Mouse (Mus musculus): ENCODE results near the gene Mxd1. TPM values are rescaled to one million over a fixed set of nuclear protein-coding genes. Genes with fewer than 3 reads are reported as not detected.

The Mxd1 gene
- total and polyA plus RNA-seq, 3 experiments, result 3.2 to 3.6 TPM; not detected in 1

DNA sequence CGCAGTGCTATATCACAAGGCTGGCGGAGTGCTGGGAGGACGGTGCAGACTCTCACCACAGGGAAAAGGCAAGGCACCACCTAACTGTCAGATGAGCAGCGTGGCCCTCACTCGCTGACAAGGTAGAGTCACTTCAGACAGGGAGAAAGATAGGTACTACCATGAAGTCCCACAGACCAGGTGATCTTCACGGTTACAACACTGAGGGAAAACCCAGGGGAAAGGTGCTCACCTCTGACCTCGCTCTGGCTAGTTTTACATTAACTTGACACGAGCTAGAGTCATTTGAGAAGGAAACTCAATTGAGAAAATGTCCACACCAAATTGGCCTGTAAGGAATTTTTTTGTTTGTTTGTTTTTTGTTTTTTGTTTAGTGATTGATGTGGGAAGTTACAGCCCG lies 33.6 kb upstream of the Mxd1 start:
- TF ChIP-seq UBTF (IDR thresholded peaks at IDR 0.05; ENCODE audit: borderline replicate concordance, insufficient read depth, low read depth, low read length) (no peak), TAL1 (IDR thresholded peaks at IDR 0.05; ENCODE audit: low read length) (no peak), ZC3H11A (IDR thresholded peaks at IDR 0.05; ENCODE audit: low read depth, low read length) (no peak), EP300 (IDR thresholded peaks at IDR 0.05; ENCODE audit: low read depth in 1 of 2, low read length in 2 of 2) (no peak), KAT2A (conservative IDR thresholded peaks at IDR 0.05; ENCODE audit: low read depth, low read length) (no peak), RAD21 (IDR thresholded peaks at IDR 0.05; ENCODE audit: low read depth, low read length) (no peak), MAZ (IDR thresholded peaks at IDR 0.05; ENCODE audit: low read depth, low read length) (no peak), CTCF (IDR thresholded peaks at IDR 0.05 in 2 of 3, conservative IDR thresholded peaks at IDR 0.05 in 1 of 3; ENCODE audit: control insufficient read depth in 1 of 3, insufficient read depth in 1 of 3, low read depth in 2 of 3, low read length in 3 of 3, poor library complexity in 1 of 3, severe bottlenecking in 1 of 3) (no peak), POLR2AphosphoS5 (IDR thresholded peaks at IDR 0.05; ENCODE audit: borderline replicate concordance, low read depth, low read length) (no peak)
- Histone ChIP-seq H3K4me1 (ENCODE audit: control insufficient read depth in 1 of 2, insufficient read depth in 2 of 2, low read length in 2 of 2) (no peaks in the 10 kb centered on the region), H3K9me3 (replicated peaks; ENCODE audit: insufficient read depth, low read length) (no peaks in the 10 kb centered on the region), H3K27me3 (ENCODE audit: control insufficient read depth in 1 of 2, insufficient read depth in 2 of 2, low read length in 2 of 2) (no peaks in the 10 kb centered on the region), H3K36me3 (ENCODE audit: control insufficient read depth in 1 of 2, insufficient read depth in 2 of 2, low read length in 2 of 2) (peaks cover 0 to 8% of the 10 kb centered on the region in 2 experiments; a peak in 2 of 4 replicates), H3K4me3 (ENCODE audit: control insufficient read depth in 1 of 2, insufficient read depth in 1 of 2, low read depth in 2 of 2, low read length in 2 of 2) (no peak overlapping the region), H3K79me2 (ENCODE audit: control insufficient read depth, insufficient read depth, low read length, poor library complexity) (no peaks in the 10 kb centered on the region), H3K9ac (ENCODE audit: control insufficient read depth, low read depth, low read length, poor library complexity, severe bottlenecking) (no peak overlapping the region), H3K27ac (ENCODE audit: control insufficient read depth, low read depth, low read length) (no peak overlapping the region)
- DNase-seq (ENCODE audit: low read depth, low spot score), result no peak

DNA sequence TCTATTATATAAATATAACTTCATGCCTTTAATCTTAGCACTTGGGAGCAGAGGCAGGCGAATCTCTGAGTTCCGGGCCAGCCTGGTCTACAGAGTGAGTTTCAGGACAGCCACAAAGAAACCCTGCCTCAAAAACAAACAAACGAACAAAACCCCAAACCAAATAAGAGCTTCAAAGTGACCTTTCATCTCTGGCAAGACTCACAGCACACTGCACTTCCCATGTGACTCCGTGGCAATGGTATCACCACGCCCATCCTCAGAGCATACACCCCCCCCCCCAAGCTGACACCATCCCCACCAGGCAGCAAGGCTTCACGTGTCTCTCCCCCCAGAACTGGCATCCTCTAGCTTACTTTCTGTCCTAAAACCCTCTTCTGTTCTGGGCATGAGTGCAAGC lies 28.9 kb upstream of the Mxd1 start:
- Histone ChIP-seq H3K4me1 (ENCODE audit: control insufficient read depth in 1 of 2, insufficient read depth in 2 of 2, low read length in 2 of 2) (no peaks in the 10 kb centered on the region), H3K36me3 (ENCODE audit: control insufficient read depth in 1 of 2, insufficient read depth in 2 of 2, low read length in 2 of 2) (peaks cover 0 to 10% of the 10 kb centered on the region in 2 experiments; a peak in 2 of 4 replicates), H3K27me3 (ENCODE audit: control insufficient read depth in 1 of 2, insufficient read depth in 2 of 2, low read length in 2 of 2) (no peaks in the 10 kb centered on the region), H3K27ac (ENCODE audit: control insufficient read depth, low read depth, low read length) (no peak overlapping the region), H3K9me3 (replicated peaks; ENCODE audit: insufficient read depth, low read length) (no peaks in the 10 kb centered on the region), H3K4me3 (ENCODE audit: control insufficient read depth in 1 of 2, insufficient read depth in 1 of 2, low read depth in 2 of 2, low read length in 2 of 2) (no peak overlapping the region), H3K9ac (ENCODE audit: control insufficient read depth, low read depth, low read length, poor library complexity, severe bottlenecking) (no peak overlapping the region), H3K79me2 (ENCODE audit: control insufficient read depth, insufficient read depth, low read length, poor library complexity) (no peaks in the 10 kb centered on the region)
- no peak for TF ChIP-seq ZMIZ1 (IDR thresholded peaks at IDR 0.05; ENCODE audit: low read depth, low read length)
- TF ChIP-seq TCF12 (IDR thresholded peaks at IDR 0.05; ENCODE audit: low read depth, low read length), result no peak
- no peak for TF ChIP-seq ZNF384 (IDR thresholded peaks at IDR 0.05; ENCODE audit: low read depth, low read length)
- TF ChIP-seq POLR2A (IDR thresholded peaks at IDR 0.05; ENCODE audit: control insufficient read depth in 1 of 2, insufficient read depth in 1 of 2, low read depth in 1 of 2, low read length in 2 of 2, poor library complexity in 1 of 2), result no peak
- TF ChIP-seq CTCF (IDR thresholded peaks at IDR 0.05 in 2 of 3, conservative IDR thresholded peaks at IDR 0.05 in 1 of 3; ENCODE audit: control insufficient read depth in 1 of 3, insufficient read depth in 1 of 3, low read depth in 2 of 3, low read length in 3 of 3, poor library complexity in 1 of 3, severe bottlenecking in 1 of 3), result no peak
- TF ChIP-seq E2F4 (IDR thresholded peaks at IDR 0.05; ENCODE audit: borderline replicate concordance, low read depth, low read length), result no peak
- no peak for TF ChIP-seq SIN3A (IDR thresholded peaks at IDR 0.05; ENCODE audit: low read length)
- TF ChIP-seq ELF1 (IDR thresholded peaks at IDR 0.05; ENCODE audit: low read depth, low read length), result no peak
- TF ChIP-seq RCOR1 (IDR thresholded peaks at IDR 0.05; ENCODE audit: low read depth, low read length), result no peak
- no peak for TF ChIP-seq MYC (IDR thresholded peaks at IDR 0.05; ENCODE audit: low read depth, low read length)
- no peak for TF ChIP-seq MAFK (IDR thresholded peaks at IDR 0.05; ENCODE audit: borderline replicate concordance, low read depth, low read length)
- TF ChIP-seq MAZ (IDR thresholded peaks at IDR 0.05; ENCODE audit: low read depth, low read length), result no peak
- no peak for TF ChIP-seq ZC3H11A (IDR thresholded peaks at IDR 0.05; ENCODE audit: low read depth, low read length)
- TF ChIP-seq GABPA (IDR thresholded peaks at IDR 0.05; ENCODE audit: low read depth, low read length), result no peak
- no peak for TF ChIP-seq BHLHE40 (IDR thresholded peaks at IDR 0.05; ENCODE audit: borderline replicate concordance, low read depth, low read length)
- TF ChIP-seq CHD2 (IDR thresholded peaks at IDR 0.05; ENCODE audit: low read length), result no peak
- TF ChIP-seq USF1 (IDR thresholded peaks at IDR 0.05; ENCODE audit: low read depth, low read length), result no peak
- no peak for TF ChIP-seq MEF2A (IDR thresholded peaks at IDR 0.05; ENCODE audit: extremely low read depth, insufficient replicate concordance, low read depth, low read length, poor library complexity, severe bottlenecking)
- TF ChIP-seq POLR2AphosphoS5 (IDR thresholded peaks at IDR 0.05; ENCODE audit: borderline replicate concordance, low read depth, low read length), result no peak
- TF ChIP-seq GATA1 (IDR thresholded peaks at IDR 0.05; ENCODE audit: low read depth, low read length), result no peak
- DNase-seq (ENCODE audit: low read depth, low spot score), result no peak
